8 mouse cellular contexts compared by ENCODE assay signal in the genomic region with DNA sequence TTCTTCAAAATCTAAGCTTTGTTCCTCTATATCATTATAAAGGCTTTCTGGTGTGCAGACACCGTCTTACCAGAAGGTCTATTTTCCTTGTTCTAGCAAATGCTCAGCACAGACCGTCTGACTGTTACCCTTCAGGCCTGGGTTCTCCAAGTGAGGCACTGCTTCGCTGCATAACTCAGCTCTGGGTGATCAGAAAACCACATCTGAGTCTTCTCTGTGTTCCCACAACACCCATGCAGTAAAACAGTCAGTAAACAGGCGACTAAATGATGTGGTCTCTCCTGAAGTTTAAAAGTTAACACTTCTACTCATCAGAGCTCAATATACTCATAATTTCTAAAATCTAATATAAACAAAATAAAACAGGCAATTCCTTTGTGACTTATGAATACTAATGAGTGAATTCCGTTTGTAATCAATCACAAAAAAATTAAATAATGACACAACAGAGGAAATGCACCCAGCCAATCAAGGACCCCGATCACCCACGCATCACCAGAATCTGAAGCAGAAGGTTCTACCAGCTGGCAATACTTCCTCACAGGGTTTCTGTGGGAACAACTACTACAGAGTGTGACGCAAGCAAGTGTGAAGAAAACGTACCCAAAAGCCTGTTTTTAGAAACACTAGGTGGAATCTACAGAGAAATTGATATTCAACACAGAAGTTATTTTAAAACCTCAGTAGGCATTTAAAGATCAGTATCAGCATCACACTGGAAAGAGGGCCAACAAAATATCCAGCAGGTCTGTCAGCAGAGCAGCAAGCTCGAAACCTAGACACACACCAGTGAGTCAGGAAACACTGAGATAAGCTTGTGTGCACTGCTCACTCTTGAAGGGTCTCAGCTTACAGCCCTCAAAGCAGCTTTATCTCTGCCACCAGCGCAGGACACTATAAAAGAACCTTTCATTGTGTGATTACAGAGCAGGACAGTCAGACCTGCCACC. TPM values are rescaled to one million over a fixed set of nuclear protein-coding genes. Genes with fewer than 3 reads are reported as not detected.
A peak's percentile ranks its signal among the peaks of the same experiment; 100 is the strongest.
DNase-seq lines count a peak whose midpoint lies in the region; ATAC-seq and TF ChIP-seq lines count a peak whose summit lies in the region.

No protein-coding gene starts in this region.

- no peak for TF ChIP-seq POLR2A in heart, adult 2 months (IDR thresholded peaks at IDR 0.05; ENCODE audit: insufficient read depth, low read depth, low read length)
- TF ChIP-seq POLR2A in CH12.LX (IDR thresholded peaks at IDR 0.05; ENCODE audit: low read depth, low read length): no peak

- H3K36me3 ChIP-seq in heart, adult 2 months (ENCODE audit: control insufficient read depth, insufficient read depth, low read length): peaks cover 3% of the 10 kb centered on the region; the same call in 1 of the 2 replicates
- peaks cover 21 to 52% of the 10 kb centered on the region in 2 experiments for H3K36me3 ChIP-seq in CH12.LX (replicated peaks in 1 of 2; ENCODE audit: control insufficient read depth in 1 of 2, insufficient read depth in 1 of 2, low read length in 1 of 2)
- H3K36me3 ChIP-seq in heart, embryonic 14.5 days (ENCODE audit: control insufficient read depth, insufficient read depth, low read length): peaks cover 36% of the 10 kb centered on the region
- H3K36me3 ChIP-seq in limb, embryonic 13.5 days: peaks cover 26% of the 10 kb centered on the region
- peaks cover 3% of the 10 kb centered on the region for H3K36me3 ChIP-seq in splenic B cell, adult 2 months (ENCODE audit: control insufficient read depth, insufficient read depth, low read length, poor library complexity, severe bottlenecking)

- no peak overlapping the region for H3K4me3 ChIP-seq in heart, adult 2 months
- no peak overlapping the region for H3K4me3 ChIP-seq in CH12.LX (replicated peaks in 1 of 3; ENCODE audit: low read depth in 2 of 3, low read length in 2 of 3, poor library complexity in 1 of 3)
- H3K4me3 ChIP-seq in heart, embryonic 14.5 days (ENCODE audit: control insufficient read depth in 1 of 2, insufficient read depth in 1 of 2, low read depth in 1 of 2, low read length in 2 of 2): no peak overlapping the region
- no peak overlapping the region for H3K4me3 ChIP-seq in limb, embryonic 13.5 days

- 0 out of 2 replicates have a peak overlapping the region, but pooled peaks have one; percentile 14 for H3K4me2 ChIP-seq in CH12.LX (ENCODE audit: insufficient read depth, low read depth, poor library complexity, severe bottlenecking)
- H3K4me2 ChIP-seq in heart, embryonic 14.5 days (ENCODE audit: low read length): peak overlapping the region; percentile 35
- no peak overlapping the region for H3K4me2 ChIP-seq in limb, embryonic 13.5 days (replicated peaks)

- H3K4me1 ChIP-seq in heart, adult 2 months (ENCODE audit: control insufficient read depth, insufficient read depth, low read length): peaks cover 2% of the 10 kb centered on the region
- H3K4me1 ChIP-seq in CH12.LX (ENCODE audit: control insufficient read depth in 1 of 2, insufficient read depth in 2 of 2): peaks cover 7 to 55% of the 10 kb centered on the region in 2 experiments; a peak in 3 of 4 replicates
- H3K4me1 ChIP-seq in heart, embryonic 14.5 days (ENCODE audit: control insufficient read depth in 2 of 2, insufficient read depth in 2 of 2, low read length in 2 of 2): peaks cover 11 to 17% of the 10 kb centered on the region in 2 experiments
- H3K4me1 ChIP-seq in limb, embryonic 13.5 days: peaks cover 35% of the 10 kb centered on the region

- in situ Hi-C loops in CH12.LX (cut with MboI; ENCODE audit: low pct_ligation_motif_present, low pct_unique_long_range_greater_than_20kb, low sequenced_read_pairs): no loop called here

- H3K27me3 ChIP-seq in heart, adult 2 months (ENCODE audit: control insufficient read depth, insufficient read depth, low read length): no peaks in the 10 kb centered on the region
- no peaks in the 10 kb centered on the region for H3K27me3 ChIP-seq in CH12.LX (replicated peaks)
- no peaks in the 10 kb centered on the region for H3K27me3 ChIP-seq in heart, embryonic 14.5 days (ENCODE audit: control insufficient read depth, insufficient read depth, low read length)
- H3K27me3 ChIP-seq in limb, embryonic 13.5 days: no peaks in the 10 kb centered on the region
- no peaks in the 10 kb centered on the region for H3K27me3 ChIP-seq in splenic B cell, adult 2 months (ENCODE audit: control insufficient read depth, insufficient read depth, low read length, poor library complexity, severe bottlenecking)

- TF ChIP-seq CTCF in heart, adult 2 months (IDR thresholded peaks at IDR 0.05): peak; percentile 5; the same call in 1 of the 2 replicates
- TF ChIP-seq CTCF in CH12.LX (conservative IDR thresholded peaks at IDR 0.05 in 1 of 2, IDR thresholded peaks at IDR 0.05 in 1 of 2; ENCODE audit: low read depth in 2 of 2, low read length in 2 of 2): no peak

- no peaks in the 10 kb centered on the region for H3K79me2 ChIP-seq in heart, adult 2 months (replicated peaks; ENCODE audit: control insufficient read depth, insufficient read depth, low read length)
- peaks cover 2% of the 10 kb centered on the region for H3K79me2 ChIP-seq in CH12.LX (replicated peaks; ENCODE audit: control insufficient read depth, extremely low read depth, insufficient read depth, poor library complexity, severe bottlenecking)

- TF ChIP-seq EP300 in heart, adult 2 months (IDR thresholded peaks at IDR 0.05; ENCODE audit: insufficient read depth, low read depth, low read length): no peak
- peak; percentile 33; the same call in 1 of the 2 replicates for TF ChIP-seq EP300 in CH12.LX (IDR thresholded peaks at IDR 0.05; ENCODE audit: low read length)

- no peak for DNase-seq in heart, adult 2 months
- DNase-seq in heart, postnatal 25 days (ENCODE audit: low spot score): no peak
- peak; percentile 67 for DNase-seq in CH12.LX (ENCODE audit: extremely low read depth)
- peak; percentile 78 for DNase-seq in splenic B cell, adult 2 months (ENCODE audit: low read depth, low spot score)
- DNase-seq in urinary bladder, adult 2 months (ENCODE audit: low spot score): no peak
- DNase-seq in adrenal gland, postnatal 10 days: no peak

- no peak for TF ChIP-seq RAD21 in CH12.LX (IDR thresholded peaks at IDR 0.05; ENCODE audit: low read depth, low read length)

- H3K27ac ChIP-seq in heart, adult 2 months: no peak overlapping the region
- H3K27ac ChIP-seq in CH12.LX (ENCODE audit: insufficient read depth, low read depth): peak overlapping the region; percentile 80
- peak overlapping the region; percentile 71 to 77 for H3K27ac ChIP-seq in heart, embryonic 14.5 days (replicated peaks in 1 of 2; ENCODE audit: control insufficient read depth in 1 of 2, insufficient read depth in 1 of 2, low read depth in 2 of 2, low read length in 2 of 2)
- 0 out of 2 replicates have a peak overlapping the region, but pooled peaks have one; percentile 28 for H3K27ac ChIP-seq in limb, embryonic 13.5 days

- no peaks in the 10 kb centered on the region for H3K9me3 ChIP-seq in CH12.LX (replicated peaks; ENCODE audit: low read length)
- H3K9me3 ChIP-seq in heart, embryonic 14.5 days (ENCODE audit: control insufficient read depth, low read length): no peaks in the 10 kb centered on the region
- no peaks in the 10 kb centered on the region for H3K9me3 ChIP-seq in limb, embryonic 13.5 days

- peak; percentile 76 for ATAC-seq in heart, embryonic 14.5 days (ENCODE audit: insufficient number of reproducible peaks, insufficient read depth, low FRiP score, low read depth)
- ATAC-seq in limb, embryonic 13.5 days (ENCODE audit: low FRiP score, low read depth): no peak

- H3K9ac ChIP-seq in heart, adult 2 months (ENCODE audit: low read depth, low read length): no peak overlapping the region
- H3K9ac ChIP-seq in CH12.LX (ENCODE audit: insufficient read depth, low read depth): 0 out of 2 replicates have a peak overlapping the region, but pooled peaks have one; percentile 6
- H3K9ac ChIP-seq in heart, embryonic 14.5 days (ENCODE audit: low read length): 0 out of 2 replicates have a peak overlapping the region, but pooled peaks have one; percentile 38
- H3K9ac ChIP-seq in limb, embryonic 13.5 days: no peak overlapping the region

- dilution Hi-C loops in CH12.LX (cut with MboI; ENCODE audit: extremely low pct_ligation_motif_present, extremely low pct_unique_long_range_greater_than_20kb, low sequenced_read_pairs): no loop called here

- 65% methylated on average over 11 of the region's 11 CpGs for WGBS in heart, adult 2 months
- WGBS in heart, embryonic 14.5 days: 39% methylated on average over 11 of the region's 11 CpGs
- 52% methylated on average over 11 of the region's 11 CpGs for WGBS in limb, embryonic 13.5 days

- intact Hi-C loops in heart, adult 2 months (cut with DNase I): loop anchor here (2.0 to 10.0 kb wide), 2 partner anchors 61 to 545 kb away; no protein-coding TSS in a partner anchor
- intact Hi-C loops in heart, postnatal 25 days (cut with DNase I): no loop called here

TF ChIP-seq in CH12.LX, 34 proteins besides CTCF, POLR2A, EP300 and RAD21 (continues in another document):
- TF ChIP-seq MYC (IDR thresholded peaks at IDR 0.05; ENCODE audit: low read depth, low read length): no peak
- peak; percentile 93 for TF ChIP-seq ETS1 (conservative IDR thresholded peaks at IDR 0.05; ENCODE audit: low read depth, low read length)
- TF ChIP-seq TCF12 (IDR thresholded peaks at IDR 0.05; ENCODE audit: low read depth, low read length): 0 out of 2 replicates have a peak, but pooled peaks have one; percentile 27
- TF ChIP-seq IRF4 (IDR thresholded peaks at IDR 0.05; ENCODE audit: low read depth, low read length): peak; percentile 16; the same call in 1 of the 2 replicates
- peak; percentile 56; the same call in 1 of the 2 replicates for TF ChIP-seq CHD1 (IDR thresholded peaks at IDR 0.05; ENCODE audit: low read depth, low read length)
- TF ChIP-seq ZKSCAN1 (IDR thresholded peaks at IDR 0.05; ENCODE audit: borderline replicate concordance, low read depth, low read length): no peak
- TF ChIP-seq MXI1 (IDR thresholded peaks at IDR 0.05; ENCODE audit: low read depth, low read length): 0 out of 2 replicates have a peak, but pooled peaks have one; percentile 34
- peak; percentile 56 for TF ChIP-seq CHD2 (IDR thresholded peaks at IDR 0.05; ENCODE audit: low read length)
- no peak for TF ChIP-seq POLR2AphosphoS2 (IDR thresholded peaks at IDR 0.05; ENCODE audit: low read depth, low read length)
- TF ChIP-seq MEF2A (IDR thresholded peaks at IDR 0.05; ENCODE audit: borderline replicate concordance, low read depth, low read length): peak; percentile 81; the same call in 1 of the 2 replicates

RNA-seq across cellular contexts. Expression of a gene that starts 46.4 kb away (rescaled TPM):
- 1 to 10 TPM; 7.7 to 8.3 TPM for total RNA-seq in heart, adult 2 months (2021)
- 5.0 and 6.3 TPM in 2 replicates for polyA plus RNA-seq in heart, adult 2 months (2012; rRNA removed)
- total RNA-seq in heart, postnatal 25 days (2021): 1 to 10 TPM; 7.9 to 8.1 TPM
- 22.2 and 25.6 TPM in 2 replicates for total RNA-seq in CH12.LX (2012; rRNA removed)
- 15.3 and 17.3 TPM in 2 replicates for total RNA-seq in CH12.LX (2014; rRNA removed)
- polyA plus RNA-seq in CH12.LX (2012; ENCODE audit: insufficient read length, low read depth): 21.3 and 26.7 TPM in 2 replicates
- polyA plus RNA-seq in heart, embryonic 14.5 days (2014; fragmentation: Nextera tagmentation; extraction: Ambion mirVana): 7.0 and 8.1 TPM in 2 replicates
- polyA plus RNA-seq in limb, embryonic 13.5 days (2015; fragmentation: Nextera tagmentation; extraction: Ambion mirVana): 8.2 and 9.1 TPM in 2 replicates
- polyA plus RNA-seq in urinary bladder, adult 2 months (2012; rRNA removed): 6.0 and 7.9 TPM in 2 replicates
- 10 to 100 TPM; 13.0 to 18.4 TPM for total RNA-seq in adrenal gland, postnatal 10 days (2021)

Comparison
In these comparisons a context has a peak if more than half of its experiments do, and no peak if none do; other contexts are left out.
1. H3K9ac ChIP-seq: peak in CH12.LX (single experiment) and heart, embryonic 14.5 days (single experiment); none in heart, adult 2 months (single experiment) and limb, embryonic 13.5 days (single experiment).
2. DNase-seq: peak in CH12.LX (single experiment) and splenic B cell, adult 2 months (single experiment); none in heart, adult 2 months (0 of 2), heart, postnatal 25 days (single experiment), urinary bladder, adult 2 months (single experiment) and adrenal gland, postnatal 10 days (single experiment).